Mouse (Mus musculus) erythroblast, embryonic 14.5 days (primary cell): ENCODE measurements around the gene Mpst. TPM values are rescaled to one million over a fixed set of nuclear protein-coding genes. Genes with fewer than 3 reads are reported as not detected.

Source experiments
- H3K27me3 ChIP-seq: 2 replicates; pipeline ENCODE4 v1.6.1; 2012; ENCODE audit warnings: inconsistent platforms; ENCODE audit not compliant: control insufficient read depth
- H3K36me3 ChIP-seq: 2 replicates; pipeline ENCODE4 v1.6.1; 2012; ENCODE audit warnings: mild to moderate bottlenecking, inconsistent platforms; ENCODE audit not compliant: control insufficient read depth
- H3K4me1 ChIP-seq: 2 replicates; pipeline ENCODE4 v1.6.1; 2012; ENCODE audit warnings: inconsistent platforms; ENCODE audit not compliant: control insufficient read depth
- H3K4me3 ChIP-seq: replicated peaks from 2 replicates; pipeline ENCODE3; 2012; ENCODE audit warnings: moderate library complexity, mild to moderate bottlenecking, inconsistent platforms
- H3K9me3 ChIP-seq: 2 replicates; pipeline ENCODE4 v1.6.1; 2012; ENCODE audit warnings: low read length, inconsistent platforms, mixed read lengths; ENCODE audit not compliant: control insufficient read depth
- GATA1 ChIP-seq: IDR thresholded peaks from 2 replicates; pipeline ENCODE4 v1.6.1; 2012; ENCODE audit warnings: low read length, inconsistent platforms, mixed read lengths
- TAL1 ChIP-seq: IDR thresholded peaks from 3 replicates; pipeline ENCODE4 v1.6.1; 2012; ENCODE audit warnings: low read length, inconsistent platforms, mixed read lengths
- polyA plus RNA-seq: library from polyadenylated mRNA; stranded (reverse); fragments of >175 nt; gene quantifications from 2 replicates; pipeline ENCODE4 v1.2.3, GENCODE M21; 2012

The Mpst gene
- polyA plus RNA-seq, 1 experiment: 68.7 TPM

- no peak for TF ChIP-seq GATA1
- TF ChIP-seq TAL1: no peak
- Histone ChIP-seq H3K4me3 (no peak overlapping the region), H3K27me3 (no peaks in the 10 kb centered on the region), H3K4me1 (peaks cover 47% of the 10 kb centered on the region), H3K36me3 (peaks cover 7% of the 10 kb centered on the region; the same call in 1 of the 2 replicates), H3K9me3 (no peaks in the 10 kb centered on the region)
Observed at GRCm38 (mm10) chr15:78451201-78451600, 45.0 kb downstream of the Mpst start.

GRCm38 (mm10) chr15:78452929-78453328 lies 46.7 kb downstream of the Mpst start:
- Histone ChIP-seq H3K9me3 (no peaks in the 10 kb centered on the region), H3K4me3 (no peak overlapping the region), H3K4me1 (peaks cover 42% of the 10 kb centered on the region), H3K36me3 (peaks cover 7% of the 10 kb centered on the region; the same call in 1 of the 2 replicates), H3K27me3 (no peaks in the 10 kb centered on the region)
- TF ChIP-seq GATA1: no peak
- TF ChIP-seq TAL1: no peak

- no peak overlapping the region for H3K4me3 ChIP-seq
- H3K27me3 ChIP-seq: no peaks in the 10 kb centered on the region
- peaks cover 7% of the 10 kb centered on the region; the same call in 1 of the 2 replicates for H3K36me3 ChIP-seq
- no peaks in the 10 kb centered on the region for H3K9me3 ChIP-seq
- TF ChIP-seq GATA1 (no peak), TAL1 (no peak)
- peaks cover 21% of the 10 kb centered on the region for H3K4me1 ChIP-seq
Observed at GRCm38 (mm10) chr15:78455168-78455567, 49.0 kb downstream of the Mpst start.

GRCm38 (mm10) chr15:78456051-78456450 lies 49.8 kb downstream of the Mpst start:
- Histone ChIP-seq H3K27me3 (no peaks in the 10 kb centered on the region), H3K4me3 (no peak overlapping the region), H3K9me3 (no peaks in the 10 kb centered on the region), H3K36me3 (peaks cover 7% of the 10 kb centered on the region; the same call in 1 of the 2 replicates), H3K4me1 (peaks cover 14% of the 10 kb centered on the region)
- TF ChIP-seq GATA1 (no peak), TAL1 (no peak)

GRCm38 (mm10) chr15:78457193-78457592 lies 51.0 kb downstream of the Mpst start:
- Histone ChIP-seq H3K36me3 (peaks cover 4% of the 10 kb centered on the region; the same call in 1 of the 2 replicates), H3K9me3 (no peaks in the 10 kb centered on the region), H3K4me3 (no peak overlapping the region), H3K4me1 (peaks cover 7% of the 10 kb centered on the region), H3K27me3 (no peaks in the 10 kb centered on the region)
- TF ChIP-seq GATA1 (no peak), TAL1 (no peak)

GRCm38 (mm10) chr15:78462981-78463380 lies 56.8 kb downstream of the Mpst start:
- Histone ChIP-seq H3K4me1 (no peaks in the 10 kb centered on the region), H3K36me3 (no peaks in the 10 kb centered on the region; the same call in 1 of the 2 replicates), H3K27me3 (no peaks in the 10 kb centered on the region), H3K4me3 (no peak overlapping the region), H3K9me3 (no peaks in the 10 kb centered on the region)
- TF ChIP-seq TAL1 (no peak), GATA1 (no peak)

Other genes with a start within 250 kb of the Mpst start
- gene Ift27, start 232.3 kb upstream of the Mpst start, polyA plus RNA-seq: 17.7 and 19.2 TPM in 2 replicates
- gene Pvalb, start 200.0 kb upstream of the Mpst start, polyA plus RNA-seq: not detected in 2 replicates
- 2.5 and 4.8 TPM in 2 replicates for gene Ncf4, start 161.6 kb upstream of the Mpst start, polyA plus RNA-seq
- 0.19 and 0.28 TPM in 2 replicates for gene Csf2rb2, start 100.7 kb upstream of the Mpst start, polyA plus RNA-seq
- 0.27 and 0.30 TPM in 2 replicates for gene Csf2rb, start 80.7 kb upstream of the Mpst start, polyA plus RNA-seq
- gene Tex33, start 10.5 kb upstream of the Mpst start, polyA plus RNA-seq: not detected in 2 replicates
- gene Tst, start 509 bp upstream of the Mpst start, polyA plus RNA-seq: 3.8 and 3.9 TPM in 2 replicates
- gene Kctd17, start 22.1 kb downstream of the Mpst start, polyA plus RNA-seq: 0.07 and 0.10 TPM in 2 replicates
- gene Tmprss6, start 62.2 kb downstream of the Mpst start, polyA plus RNA-seq: 0.02 and 0.07 TPM in 2 replicates
- gene Il2rb, start 88.9 kb downstream of the Mpst start, polyA plus RNA-seq: 0.01 TPM in 1 of 2 replicates, not detected in the other
- 0.02 TPM in 1 of 2 replicates, not detected in the other for gene C1qtnf6, start 125.0 kb downstream of the Mpst start, polyA plus RNA-seq
- gene Sstr3, start 138.3 kb downstream of the Mpst start, polyA plus RNA-seq: not detected in 2 replicates
- 12.7 and 13.9 TPM in 2 replicates for gene Rac2, start 166.4 kb downstream of the Mpst start, polyA plus RNA-seq
- 0.08 and 0.17 TPM in 2 replicates for gene Cyth4, start 190.6 kb downstream of the Mpst start, polyA plus RNA-seq